Mouse (Mus musculus): ENCODE data around the gene Atp8a2.
A peak's percentile ranks its signal among the peaks of the same experiment; 100 is the strongest.
"Not testable (repeated sequence)": the region's sequence is repeated elsewhere in the genome, so short reads cannot be mapped to it uniquely, and the experiment has no call there.

The Atp8a2 gene

GRCm38 (mm10) chr14:59646826-59647697 is 549.9 kb downstream of the Atp8a2 start:
- DNase-seq (ENCODE audit: low read depth, low spot score): no peak

GRCm38 (mm10) chr14:59644896-59645295 is 552.1 kb downstream of the Atp8a2 start:
- DNase-seq (ENCODE audit: low read depth, low spot score): no peak

- DNase-seq (ENCODE audit: low read depth, low spot score): no peak
Observed at GRCm38 (mm10) chr14:59644166-59644565, 552.8 kb downstream of the Atp8a2 start.

- no peak for DNase-seq (ENCODE audit: low read depth, low spot score)
Observed at GRCm38 (mm10) chr14:59643582-59643981, 553.4 kb downstream of the Atp8a2 start.

GRCm38 (mm10) chr14:59641856-59642255 is 555.1 kb downstream of the Atp8a2 start:
- no peak for DNase-seq (ENCODE audit: low read depth, low spot score)

GRCm38 (mm10) chr14:59638906-59639703 is 557.9 kb downstream of the Atp8a2 start:
- no peak for DNase-seq (ENCODE audit: low read depth, low spot score)

GRCm38 (mm10) chr14:59633988-59634387 is 563.0 kb downstream of the Atp8a2 start:
- DNase-seq (ENCODE audit: low read depth, low spot score): no peak

- no peak for DNase-seq (ENCODE audit: low read depth, low spot score)
Observed at GRCm38 (mm10) chr14:59633295-59633898, 563.6 kb downstream of the Atp8a2 start.

- no peak for DNase-seq (ENCODE audit: low read depth, low spot score)
Observed at GRCm38 (mm10) chr14:59632067-59632466, 564.9 kb downstream of the Atp8a2 start.

- DNase-seq (ENCODE audit: low read depth, low spot score): no peak
Observed at GRCm38 (mm10) chr14:59630096-59630495, 566.9 kb downstream of the Atp8a2 start.

GRCm38 (mm10) chr14:59629308-59629707 is 567.7 kb downstream of the Atp8a2 start:
- DNase-seq (ENCODE audit: low read depth, low spot score): no peak

GRCm38 (mm10) chr14:59627823-59628222 is 569.2 kb downstream of the Atp8a2 start:
- DNase-seq (ENCODE audit: low read depth, low spot score): no peak

- no peak for DNase-seq (ENCODE audit: low read depth, low spot score)
Observed at GRCm38 (mm10) chr14:59627142-59627680, 569.8 kb downstream of the Atp8a2 start.

- no peak for DNase-seq (ENCODE audit: low read depth, low spot score)
Observed at GRCm38 (mm10) chr14:59626711-59627110, 570.3 kb downstream of the Atp8a2 start.

GRCm38 (mm10) chr14:59625806-59626364 is 571.1 kb downstream of the Atp8a2 start:
- DNase-seq (ENCODE audit: low read depth, low spot score): no peak

GRCm38 (mm10) chr14:59625158-59625805 is 571.7 kb downstream of the Atp8a2 start, which contains the start of gene Shisa2:
TSS of gene Shisa2 (plus strand) at chr14:59625308.
- DNase-seq (ENCODE audit: low read depth, low spot score): peak; percentile 79

- DNase-seq (ENCODE audit: low read depth, low spot score): no peak
Observed at GRCm38 (mm10) chr14:59624326-59624885, 572.6 kb downstream of the Atp8a2 start.

GRCm38 (mm10) chr14:59616802-59617201 is 580.2 kb downstream of the Atp8a2 start:
- DNase-seq (ENCODE audit: low read depth, low spot score): no peak

- DNase-seq (ENCODE audit: low read depth, low spot score): not testable (repeated sequence)
Observed at GRCm38 (mm10) chr14:59614149-59614548, 582.8 kb downstream of the Atp8a2 start.

- DNase-seq (ENCODE audit: low read depth, low spot score): peak; percentile 52
Observed at GRCm38 (mm10) chr14:59612920-59613625, 583.9 kb downstream of the Atp8a2 start.

Measured in embryo, embryonic 11.5 days (tissue).